Mouse (Mus musculus) CH12.LX (cell line): ENCODE measurements around the gene Slc35e1. TPM values are rescaled to one million over a fixed set of nuclear protein-coding genes. Genes with fewer than 3 reads are reported as not detected.

ENCODE experiments used
- DNase-seq: peaks from one replicate; pipeline ENCODE4 v3.0.0-alpha.2; 2013; ENCODE audit errors: extremely low read depth
- H3K27ac ChIP-seq: 2 replicates; pipeline ENCODE4 v1.5.1; 2012; ENCODE audit warnings: low read depth, mild to moderate bottlenecking, control low read depth, moderate library complexity; ENCODE audit not compliant: insufficient read depth
- H3K27me3 ChIP-seq: replicated peaks from 2 replicates; pipeline ENCODE3; 2012; ENCODE audit warnings: inconsistent platforms
- H3K36me3 ChIP-seq, 2 experiments: replicated peaks in 1 of 2; 2 replicates each; pipeline versions ENCODE3 to v1.6.1; 2012; ENCODE audit warnings: inconsistent platforms in 1 of 2, low read length in 1 of 2, mild to moderate bottlenecking in 1 of 2, mixed read lengths in 1 of 2, moderate library complexity in 1 of 2; ENCODE audit not compliant: control insufficient read depth in 1 of 2, insufficient read depth in 1 of 2
- H3K4me1 ChIP-seq, 2 experiments: 2 replicates each; pipeline ENCODE4 v1.6.1; 2012; ENCODE audit warnings: inconsistent platforms in 1 of 2, moderate library complexity in 1 of 2; ENCODE audit not compliant: insufficient read depth in 2 of 2, control insufficient read depth in 1 of 2
- H3K4me2 ChIP-seq: 2 replicates; pipeline ENCODE4 v1.6.1; 2012; ENCODE audit warnings: low read depth, mild to moderate bottlenecking, control low read depth; ENCODE audit not compliant: poor library complexity, insufficient read depth, severe bottlenecking
- H3K4me3 ChIP-seq, 3 experiments: fragments of 150-350 bp in 1 of 3; sonication (generic) in 1 of 3; replicated peaks in 1 of 3; 2 replicates each; pipeline versions ENCODE3 to v1.5.1; 2011 to 2012; ENCODE audit warnings: low read depth in 2 of 3, low read length in 2 of 3, mild to moderate bottlenecking in 2 of 3, moderate library complexity in 2 of 3, control low read depth in 1 of 3, improper control_type of control experiment in 1 of 3, inconsistent platforms in 1 of 3, mixed read lengths in 1 of 3; ENCODE audit not compliant: poor library complexity in 1 of 3
- H3K79me2 ChIP-seq: replicated peaks from 2 replicates; pipeline ENCODE4 v1.6.1; 2012; ENCODE audit warnings: mild to moderate bottlenecking, moderate library complexity; ENCODE audit not compliant: control insufficient read depth, poor library complexity, insufficient read depth, severe bottlenecking; ENCODE audit errors: extremely low read depth
- H3K9ac ChIP-seq: 2 replicates; pipeline ENCODE4 v1.6.1; 2012; ENCODE audit warnings: low read depth, mild to moderate bottlenecking, control low read depth, moderate library complexity; ENCODE audit not compliant: insufficient read depth
- H3K9me3 ChIP-seq: replicated peaks from 2 replicates; pipeline ENCODE3; 2012; ENCODE audit warnings: low read length, inconsistent platforms, mixed read lengths
- BHLHE40 ChIP-seq: IDR thresholded peaks from 2 replicates; pipeline ENCODE4 v1.6.1; 2011; ENCODE audit warnings: mild to moderate bottlenecking, low read depth, low read length, improper control_type of control experiment
- CHD1 ChIP-seq: IDR thresholded peaks from 2 replicates; pipeline ENCODE4 v1.6.1; 2012; ENCODE audit warnings: low read depth, low read length, improper control_type of control experiment, inconsistent platforms
- E2F4 ChIP-seq: IDR thresholded peaks from 2 replicates; pipeline ENCODE4 v1.6.1; 2011; ENCODE audit warnings: low read depth, low read length, improper control_type of control experiment; ENCODE audit not compliant: insufficient replicate concordance
- ELF1 ChIP-seq: IDR thresholded peaks from 2 replicates; pipeline ENCODE4 v1.6.1; 2014; ENCODE audit warnings: low read depth, mild to moderate bottlenecking, inconsistent platforms, low read length, improper control_type of control experiment
- GABPA ChIP-seq: IDR thresholded peaks from 2 replicates; pipeline ENCODE4 v1.6.1; 2012; ENCODE audit warnings: low read depth, low read length, improper control_type of control experiment, inconsistent platforms; ENCODE audit not compliant: insufficient replicate concordance
- HCFC1 ChIP-seq: IDR thresholded peaks from 2 replicates; pipeline ENCODE4 v1.6.1; 2012; ENCODE audit warnings: low read depth, mild to moderate bottlenecking, inconsistent platforms, low read length, improper control_type of control experiment
- IRF4 ChIP-seq: IDR thresholded peaks from 2 replicates; pipeline ENCODE4 v1.6.1; 2014; ENCODE audit warnings: low read depth, mild to moderate bottlenecking, inconsistent platforms, low read length, improper control_type of control experiment
- JUND ChIP-seq: conservative IDR thresholded peaks from 2 replicates; pipeline ENCODE4 v1.6.1; 2011; ENCODE audit warnings: low read depth, low read length, improper control_type of control experiment
- MAFK ChIP-seq: IDR thresholded peaks from 2 replicates; pipeline ENCODE4 v1.6.1; 2011; ENCODE audit warnings: low read length, improper control_type of control experiment; ENCODE audit not compliant: insufficient replicate concordance
- MAX ChIP-seq: IDR thresholded peaks from 2 replicates; pipeline ENCODE4 v1.6.1; 2011; ENCODE audit warnings: low read length, improper control_type of control experiment
- MEF2A ChIP-seq: IDR thresholded peaks from 2 replicates; pipeline ENCODE4 v1.6.1; 2014; ENCODE audit warnings: low read depth, mild to moderate bottlenecking, inconsistent platforms, low read length, improper control_type of control experiment, borderline replicate concordance
- MXI1 ChIP-seq: IDR thresholded peaks from 2 replicates; pipeline ENCODE4 v1.6.1; 2011; ENCODE audit warnings: mild to moderate bottlenecking, low read depth, low read length, improper control_type of control experiment
- MYC ChIP-seq: IDR thresholded peaks from 2 replicates; pipeline ENCODE4 v1.6.1; 2011; ENCODE audit warnings: low read depth, mild to moderate bottlenecking, improper control_type of control experiment, low read length
- NELFE ChIP-seq: IDR thresholded peaks from 2 replicates; pipeline ENCODE4 v1.6.1; 2011; ENCODE audit warnings: low read depth, low read length, improper control_type of control experiment
- PAX5 ChIP-seq: IDR thresholded peaks from 2 replicates; pipeline ENCODE4 v1.6.1; 2012; ENCODE audit warnings: low read length, inconsistent platforms, mixed read lengths
- POLR2A ChIP-seq: IDR thresholded peaks from 2 replicates; pipeline ENCODE4 v1.6.1; 2011; ENCODE audit warnings: low read depth, mild to moderate bottlenecking, improper control_type of control experiment, low read length
- POLR2AphosphoS2 ChIP-seq: IDR thresholded peaks from 2 replicates; pipeline ENCODE4 v1.6.1; 2011; ENCODE audit warnings: low read depth, low read length, improper control_type of control experiment
- RAD21 ChIP-seq: IDR thresholded peaks from 2 replicates; pipeline ENCODE4 v1.6.1; 2011; ENCODE audit warnings: low read depth, mild to moderate bottlenecking, low read length, improper control_type of control experiment, moderate library complexity
- SMC3 ChIP-seq: IDR thresholded peaks from 2 replicates; pipeline ENCODE4 v1.6.1; 2011; ENCODE audit warnings: low read depth, low read length, improper control_type of control experiment
- TBP ChIP-seq: conservative IDR thresholded peaks from 2 replicates; pipeline ENCODE4 v1.6.1; 2011; ENCODE audit warnings: low read depth, low read length, improper control_type of control experiment
- UBTF ChIP-seq: IDR thresholded peaks from 2 replicates; pipeline ENCODE4 v1.6.1; 2012; ENCODE audit warnings: low read depth, mild to moderate bottlenecking, inconsistent platforms, low read length, improper control_type of control experiment, moderate library complexity
- USF1 ChIP-seq: IDR thresholded peaks from 2 replicates; pipeline ENCODE4 v1.6.1; 2014; ENCODE audit warnings: low read depth, mild to moderate bottlenecking, inconsistent platforms, low read length, improper control_type of control experiment
- ZC3H11A ChIP-seq: IDR thresholded peaks from 2 replicates; pipeline ENCODE4 v1.6.1; 2012; ENCODE audit warnings: low read depth, mild to moderate bottlenecking, inconsistent platforms, low read length, improper control_type of control experiment
- ZKSCAN1 ChIP-seq: IDR thresholded peaks from 2 replicates; pipeline ENCODE4 v1.6.1; 2012; ENCODE audit warnings: low read depth, inconsistent platforms, low read length, improper control_type of control experiment, borderline replicate concordance
- ZNF384 ChIP-seq: IDR thresholded peaks from 2 replicates; pipeline ENCODE4 v1.6.1; 2012; ENCODE audit warnings: low read depth, low read length, improper control_type of control experiment, inconsistent platforms
- dilution Hi-C: fragments of 300-500 bp; cut with MboI; formaldehyde crosslinking; loops from 2 replicates; pipeline ENCODE4 v1.14.3; 2020; ENCODE audit warnings: low sequenced_read_pairs; ENCODE audit not compliant: extremely low pct_unique_long_range_greater_than_20kb, extremely low pct_ligation_motif_present
- in situ Hi-C: fragments of 300-500 bp; cut with MboI; formaldehyde crosslinking; loops from 3 replicates; pipeline ENCODE4 v1.14.3; 2019; ENCODE audit warnings: low sequenced_read_pairs, low pct_ligation_motif_present, low pct_unique_long_range_greater_than_20kb, mixed read lengths
- polyA plus RNA-seq: library from polyadenylated mRNA; unstranded; fragments of >175 nt; gene quantifications from 2 replicates; pipeline ENCODE4 v1.2.1, GENCODE M21; 2012; ENCODE audit warnings: low read depth; ENCODE audit not compliant: insufficient read length
- total RNA-seq, 2 experiments: library from RNA; depleted of rRNA; stranded (reverse); fragments of 300-350 nt in 1 of 2; fragments of >200 nt in 1 of 2; gene quantifications; 2 replicates each; pipeline ENCODE4 v1.2.3; 2012 to 2014

The Slc35e1 gene
- total and polyA plus RNA-seq, 3 experiments: 19.8 to 28.7 (median 27.2) TPM

DNA sequence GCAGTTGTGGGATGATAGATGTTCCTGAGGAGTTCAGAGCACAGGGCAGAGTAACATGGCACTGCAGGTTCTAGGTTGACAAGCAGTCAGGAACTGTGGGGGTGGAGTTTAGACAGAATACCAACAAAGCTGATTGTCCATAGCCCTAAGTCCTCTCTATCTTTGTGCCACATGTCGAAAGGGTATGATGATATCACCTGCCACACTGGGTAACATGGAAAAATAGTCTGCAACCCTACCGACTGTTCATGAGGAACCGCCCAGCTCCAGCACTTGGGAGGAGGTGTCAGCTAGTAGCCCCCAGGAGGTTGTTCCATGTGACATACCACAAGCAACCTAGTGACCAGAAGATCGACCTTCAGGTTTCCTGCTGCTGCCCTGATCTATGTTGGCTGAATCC lies 6.1 kb upstream of the Slc35e1 start:
- H3K9ac ChIP-seq: no peak overlapping the region
- in situ Hi-C loops (no loop called here), dilution Hi-C loops (no loop called here)
- no peak overlapping the region for H3K4me2 ChIP-seq
- H3K9me3 ChIP-seq: no peaks in the 10 kb centered on the region
- peaks cover 35 to 95% of the 10 kb centered on the region in 2 experiments for H3K36me3 ChIP-seq
- H3K79me2 ChIP-seq: peaks cover 28% of the 10 kb centered on the region
- no peak for TF ChIP-seq ZKSCAN1
- no peak for TF ChIP-seq UBTF
- no peak for TF ChIP-seq IRF4
- no peak for TF ChIP-seq POLR2A
- TF ChIP-seq MYC: no peak
- no peak for TF ChIP-seq E2F4
- TF ChIP-seq HCFC1: no peak
- TF ChIP-seq NELFE: no peak
- no peak for TF ChIP-seq ZC3H11A
- no peak for TF ChIP-seq ZNF384
- no peak for TF ChIP-seq JUND
- no peak for TF ChIP-seq ELF1
- DNase-seq: no peak
- H3K27ac ChIP-seq: no peak overlapping the region
- no peaks in the 10 kb centered on the region for H3K27me3 ChIP-seq
- peaks cover 3 to 32% of the 10 kb centered on the region in 2 experiments; a peak in 3 of 4 replicates for H3K4me1 ChIP-seq
- no peak overlapping the region for H3K4me3 ChIP-seq

GRCm38 (mm10) chr8:72497911-72498310 lies 5.5 kb upstream of the Slc35e1 start:
- dilution Hi-C loops (no loop called here), in situ Hi-C loops (no loop called here)
- no peak overlapping the region for H3K4me2 ChIP-seq
- H3K9me3 ChIP-seq: no peaks in the 10 kb centered on the region
- no peak overlapping the region for H3K27ac ChIP-seq
- H3K4me3 ChIP-seq: no peak overlapping the region
- peaks cover 26% of the 10 kb centered on the region for H3K79me2 ChIP-seq
- no peak for TF ChIP-seq TBP
- TF ChIP-seq NELFE: no peak
- no peak for TF ChIP-seq USF1
- TF ChIP-seq POLR2AphosphoS2: no peak; the same call in 1 of the 2 replicates
- TF ChIP-seq CHD1: no peak
- no peak for TF ChIP-seq MEF2A
- no peak for TF ChIP-seq PAX5
- TF ChIP-seq GABPA: no peak
- TF ChIP-seq SMC3: no peak
- no peak for TF ChIP-seq RAD21
- no peak for TF ChIP-seq MAFK
- TF ChIP-seq BHLHE40: no peak
- no peak for TF ChIP-seq MXI1
- no peak for TF ChIP-seq MAX
- TF ChIP-seq ZKSCAN1: no peak
- peaks cover 3 to 34% of the 10 kb centered on the region in 2 experiments; a peak in 3 of 4 replicates for H3K4me1 ChIP-seq
- no peak overlapping the region for H3K9ac ChIP-seq
- no peaks in the 10 kb centered on the region for H3K27me3 ChIP-seq
- H3K36me3 ChIP-seq: peaks cover 35 to 89% of the 10 kb centered on the region in 2 experiments
- DNase-seq: no peak
